Comparison of ENCODE assay signal across 7 mouse cellular contexts in the genomic region with DNA sequence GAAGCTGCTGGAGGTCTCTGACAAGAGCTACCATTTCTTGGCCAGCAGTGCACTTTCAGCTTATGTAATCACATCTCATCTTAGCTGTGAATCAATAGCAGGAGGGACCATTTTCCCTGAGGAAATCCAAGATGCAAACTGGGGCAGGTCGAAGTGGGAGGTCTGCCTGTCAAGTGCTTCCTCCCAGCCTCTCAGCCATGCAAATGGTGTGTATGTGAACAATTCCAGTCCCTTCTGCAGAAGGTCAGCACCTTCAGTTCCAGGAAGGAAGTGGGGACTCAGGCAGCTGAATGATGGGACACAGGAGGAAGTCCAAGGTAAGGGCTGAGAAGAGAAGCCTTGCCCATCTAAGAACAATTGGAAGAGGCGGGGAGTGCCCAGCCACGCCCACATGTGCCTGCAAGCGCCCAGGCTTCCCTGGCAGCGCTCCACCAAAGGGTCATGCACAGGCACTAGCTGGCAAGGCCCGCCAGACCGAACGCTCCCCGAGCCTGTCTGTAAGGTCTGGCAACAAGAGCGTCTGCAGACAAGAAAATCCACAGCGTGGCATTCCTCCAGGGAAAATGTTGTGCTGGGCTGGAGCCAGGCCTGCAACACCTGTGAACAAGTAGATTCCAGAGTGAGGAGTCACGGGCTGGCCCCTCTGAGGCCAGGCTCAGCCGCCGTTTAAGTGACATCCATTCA.
DNase-seq lines count a peak whose midpoint lies in the region; ATAC-seq and TF ChIP-seq lines count a peak whose summit lies in the region.

No protein-coding gene starts in this region.

- TF ChIP-seq CTCF in E14TG2a.4 (conservative IDR thresholded peaks at IDR 0.05; ENCODE audit: low read length), result no peak
- no peak for TF ChIP-seq CTCF in heart, postnatal 0 days (IDR thresholded peaks at IDR 0.05; ENCODE audit: low read depth)

- H3K4me3 ChIP-seq in E14TG2a.4 (replicated peaks; ENCODE audit: low read length), result peak overlapping the region; percentile 43
- peak overlapping the region; percentile 5; the same call in 1 of the 2 replicates for H3K4me3 ChIP-seq in heart, postnatal 0 days (ENCODE audit: low read depth, low read length)

- H3K4me1 ChIP-seq in E14TG2a.4 (replicated peaks; ENCODE audit: low read depth, low read length), result peaks cover 26% of the 10 kb centered on the region
- H3K4me1 ChIP-seq in heart, postnatal 0 days (ENCODE audit: control insufficient read depth, insufficient read depth), result peaks cover 8% of the 10 kb centered on the region

- peaks cover 6% of the 10 kb centered on the region; the same call in 1 of the 2 replicates for H3K36me3 ChIP-seq in E14TG2a.4 (ENCODE audit: insufficient read depth, low read length)
- no peaks in the 10 kb centered on the region for H3K36me3 ChIP-seq in heart, postnatal 0 days (replicated peaks; ENCODE audit: control insufficient read depth, insufficient read depth, low read length)

- peak; percentile 89 for DNase-seq in MN1 (ENCODE audit: low spot score)
- DNase-seq in cerebellum, postnatal 36 days, result peak; percentile 70 to 72
- peak; percentile 43 for DNase-seq in heart, postnatal 0 days (ENCODE audit: low spot score)
- DNase-seq in kidney, postnatal 36 days, result peak; percentile 83 to 87
- peak; percentile 29 for DNase-seq in right cerebral cortex, postnatal 4 days
- DNase-seq in layer of hippocampus, postnatal 25 days (ENCODE audit: extremely low spot score in 1 of 2, low spot score in 1 of 2), result no peak

- peaks cover 19% of the 10 kb centered on the region for H3K9me3 ChIP-seq in E14TG2a.4 (ENCODE audit: low read length)
- H3K9me3 ChIP-seq in heart, postnatal 0 days (replicated peaks; ENCODE audit: control insufficient read depth, low read length), result no peaks in the 10 kb centered on the region; the same call in 1 of the 2 replicates

- no peaks in the 10 kb centered on the region for H3K27me3 ChIP-seq in E14TG2a.4 (ENCODE audit: insufficient read depth, low read length)
- H3K27me3 ChIP-seq in heart, postnatal 0 days (ENCODE audit: control insufficient read depth, insufficient read depth, low read length), result no peaks in the 10 kb centered on the region

- ATAC-seq in heart, postnatal 0 days (ENCODE audit: insufficient read depth, low read depth), result peak; percentile 70

- no peak for TF ChIP-seq EP300 in heart, postnatal 0 days (IDR thresholded peaks at IDR 0.05; ENCODE audit: low read depth)

- whole genome bisulfite sequencing in heart, postnatal 0 days, result 12% methylated on average over 14 of the region's 14 CpGs

- no peak overlapping the region for H3K9ac ChIP-seq in heart, postnatal 0 days (replicated peaks; ENCODE audit: low read depth, low read length)

- peak overlapping the region; percentile 19 for H3K27ac ChIP-seq in heart, postnatal 0 days (ENCODE audit: low read depth)

- peak overlapping the region; percentile 51 for H3K4me2 ChIP-seq in heart, postnatal 0 days (ENCODE audit: low read depth, low read length)

Comparison
In these comparisons a context has a peak if more than half of its experiments do, and no peak if none do; other contexts are left out.
1. DNase-seq: peak in MN1 (single experiment), cerebellum, postnatal 36 days (2 of 2), heart, postnatal 0 days (single experiment), kidney, postnatal 36 days (2 of 2) and right cerebral cortex, postnatal 4 days (single experiment); none in layer of hippocampus, postnatal 25 days (0 of 2).